Mouse (Mus musculus) neutrophil, adult 65 days (primary cell): ENCODE data around the gene Tepsin. TPM values are rescaled to one million over a fixed set of nuclear protein-coding genes. Genes with fewer than 3 reads are reported as not detected.

ENCODE experiments used
- total RNA-seq: library from RNA; stranded (reverse); gene quantifications from 2 replicates; pipeline ENCODE4 v1.2.4, GENCODE M21; 2023

Tepsin gene
- total RNA-seq = 16.7 and 17.5 TPM in 2 replicates

GRCm38 (mm10) chr11:120098588-120099511, at the start of gene Tepsin, which contains the start of gene Ndufaf8:
Gene Tepsin (minus strand): TSS chr11:120098731.
Gene Ndufaf8 (plus strand): TSS chr11:120098928.

GRCm38 (mm10) chr11:120086702-120087152, 11.8 kb downstream of the Tepsin start, which contains the start of gene Cep131:
Gene Cep131 (minus strand): TSS chr11:120086827.

GRCm38 (mm10) chr11:120046553-120047191, 51.9 kb downstream of the Tepsin start, which contains the start of gene Aatk:
Gene Aatk (minus strand): TSS chr11:120047167.

Other genes with a start within 250 kb of the Tepsin start
- 19.9 and 25.5 TPM in 2 replicates for gene Chmp6, start 185.3 kb downstream of the Tepsin start, total RNA-seq
- 17.5 and 27.2 TPM in 2 replicates for gene Baiap2, start 156.0 kb downstream of the Tepsin start, total RNA-seq
- 63.1 and 95.3 TPM in 2 replicates for gene Aatk, start 51.6 kb downstream of the Tepsin start, total RNA-seq
- 5.6 and 9.8 TPM in 2 replicates for gene Cep131, start 11.9 kb downstream of the Tepsin start, total RNA-seq
- gene Ndufaf8, start 197 bp upstream of the Tepsin start, total RNA-seq = 16.1 and 18.7 TPM in 2 replicates
- 94.1 and 151 TPM in 2 replicates for gene Slc38a10, start 52.6 kb upstream of the Tepsin start, total RNA-seq
- 3.0 and 3.3 TPM in 2 replicates for gene Bahcc1, start 134.2 kb upstream of the Tepsin start, total RNA-seq
- 3,631 and 3,848 TPM in 2 replicates for gene Actg1, start 249.8 kb upstream of the Tepsin start, total RNA-seq